Mouse (Mus musculus) embryonic fibroblast, embryonic 13.5 days (primary cell): ENCODE data around the gene Pet117. TPM values are rescaled to one million over a fixed set of nuclear protein-coding genes. Genes with fewer than 3 reads are reported as not detected.

Experiments
- H3K27ac ChIP-seq: 2 replicates; pipeline ENCODE4 v1.5.1; 2012; ENCODE audit warnings: low read length, control low read depth, inconsistent platforms; ENCODE audit not compliant: insufficient read depth
- H3K4me1 ChIP-seq: 2 replicates; pipeline ENCODE4 v1.6.1; 2011; ENCODE audit warnings: low read length; ENCODE audit not compliant: control insufficient read depth, insufficient read depth
- H3K4me3 ChIP-seq: 2 replicates; pipeline ENCODE4 v1.5.1; 2011; ENCODE audit warnings: mild to moderate bottlenecking, control low read depth, low read length; ENCODE audit not compliant: insufficient read depth
- CTCF ChIP-seq: IDR thresholded peaks from 2 replicates; pipeline ENCODE4 v1.5.1; 2011; ENCODE audit warnings: mild to moderate bottlenecking, control low read depth, low read length, moderate library complexity, borderline replicate concordance; ENCODE audit not compliant: insufficient read depth
- POLR2A ChIP-seq: IDR thresholded peaks from 2 replicates; pipeline ENCODE4 v1.6.1; 2011; ENCODE audit warnings: low read depth, mild to moderate bottlenecking, control low read depth, low read length, moderate library complexity
- polyA plus RNA-seq: library from polyadenylated mRNA; stranded (reverse); fragments of >200 nt; gene quantifications from 2 replicates; pipeline ENCODE4 v1.2.4, GENCODE M21; 2011; ENCODE audit warnings: low read depth; ENCODE audit not compliant: missing spikeins, insufficient read length

The Pet117 gene
- polyA plus RNA-seq, 1 experiment, result 9.2 TPM

DNA sequence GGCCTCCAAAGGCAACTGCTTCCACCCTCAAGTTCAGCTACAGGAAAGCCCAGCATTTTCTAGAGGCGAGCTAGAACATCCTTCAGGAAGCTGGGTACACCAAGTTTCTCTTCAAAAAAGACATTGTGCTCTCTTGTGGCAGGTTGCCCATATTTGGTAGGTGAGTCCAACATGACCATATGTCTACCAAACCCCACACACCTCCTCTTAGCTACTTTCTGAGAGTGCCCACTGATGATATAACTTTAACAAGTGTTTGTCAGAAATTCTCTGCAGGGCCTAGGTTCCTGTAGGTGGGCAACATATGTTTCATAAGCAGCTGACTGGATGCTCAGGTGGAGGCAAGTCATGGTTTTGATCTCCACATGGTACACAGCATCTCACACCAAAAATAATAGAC, 45.9 kb downstream of the Pet117 start:
- Histone ChIP-seq H3K4me1 (no peaks in the 10 kb centered on the region), H3K4me3 (no peak overlapping the region), H3K27ac (no peak overlapping the region)
- TF ChIP-seq POLR2A (no peak), CTCF (no peak)

DNA sequence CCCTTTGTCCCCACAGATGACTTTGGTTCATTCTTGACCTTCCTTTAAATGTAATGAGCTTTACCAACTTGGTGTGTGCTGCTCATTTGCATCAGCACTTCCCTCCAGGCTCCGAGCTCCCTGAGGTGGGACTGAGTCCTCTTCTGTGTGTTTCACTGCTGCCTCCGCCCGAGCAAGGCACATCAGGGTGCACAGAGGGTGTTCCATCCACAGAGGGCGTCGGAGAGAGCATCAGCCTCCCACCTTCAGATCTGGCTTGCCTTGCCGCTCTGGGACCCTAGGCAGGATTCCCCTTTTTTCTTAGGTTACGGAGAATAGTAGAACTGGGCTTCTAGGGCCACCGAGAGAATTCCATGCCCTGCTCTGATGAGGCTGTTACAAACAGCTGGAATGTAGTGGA, 48.1 kb downstream of the Pet117 start:
- Histone ChIP-seq H3K4me3 (no peak overlapping the region), H3K27ac (no peak overlapping the region), H3K4me1 (no peaks in the 10 kb centered on the region)
- no peak for TF ChIP-seq CTCF
- no peak for TF ChIP-seq POLR2A

DNA sequence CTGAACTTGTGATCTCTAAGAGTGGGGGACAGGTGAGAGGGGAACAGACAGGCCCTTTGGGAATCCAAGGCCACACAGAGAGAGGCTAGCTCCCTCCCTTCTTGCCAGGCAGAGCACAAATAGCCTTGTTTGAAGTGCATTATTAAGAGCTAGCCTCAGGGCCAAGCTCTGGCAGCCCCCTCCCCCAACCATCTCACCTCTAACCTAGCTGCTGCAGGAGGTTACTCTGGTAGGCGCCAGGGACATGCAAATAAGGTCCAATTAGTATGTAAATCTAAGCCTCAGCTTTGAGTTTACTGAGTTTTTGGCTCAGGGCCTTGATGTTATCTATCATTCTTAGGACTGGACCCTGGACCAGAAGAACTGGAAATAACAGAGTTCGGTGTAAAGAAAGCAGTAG, 49.3 kb downstream of the Pet117 start:
- no peaks in the 10 kb centered on the region for H3K4me1 ChIP-seq
- no peak overlapping the region for H3K4me3 ChIP-seq
- TF ChIP-seq POLR2A, result no peak
- TF ChIP-seq CTCF, result no peak
- no peak overlapping the region for H3K27ac ChIP-seq

DNA sequence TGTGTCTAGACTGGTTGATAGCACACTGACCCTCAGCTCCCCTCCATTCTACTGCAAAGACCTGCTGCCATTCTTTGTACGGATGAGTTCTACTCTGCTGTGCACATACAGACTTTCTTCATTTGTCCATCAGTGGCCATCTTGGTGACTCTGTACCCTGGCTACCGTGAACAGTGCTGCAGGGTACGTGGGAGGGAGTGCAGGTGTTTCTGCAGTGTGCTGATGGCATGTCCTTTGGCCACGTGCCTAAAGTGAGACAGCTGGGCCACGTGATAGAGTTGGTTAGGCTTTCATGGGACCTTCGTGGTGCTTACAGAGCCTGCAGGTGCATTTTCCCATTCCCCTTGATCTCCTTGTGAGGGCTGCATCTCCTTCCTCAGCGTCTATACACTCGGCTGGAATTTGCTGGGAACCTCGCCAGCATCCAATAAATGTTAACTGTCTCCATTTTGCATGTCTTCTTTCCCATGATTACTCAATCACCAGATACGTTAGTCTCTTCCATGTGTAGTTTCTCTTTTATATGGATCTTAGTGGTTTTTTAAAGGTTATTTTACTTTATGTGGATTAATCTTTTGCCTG, 53.4 kb downstream of the Pet117 start:
- H3K4me3 ChIP-seq, result no peak overlapping the region
- TF ChIP-seq POLR2A (no peak), CTCF (no peak)
- H3K27ac ChIP-seq, result no peak overlapping the region
- H3K4me1 ChIP-seq, result no peaks in the 10 kb centered on the region

Other genes starting within 250 kb of the Pet117 start
- 4.9 and 5.2 TPM in 2 replicates for gene Mgme1, start 98.3 kb upstream of the Pet117 start, polyA plus RNA-seq
- 233 and 284 TPM in 2 replicates for gene Snx5, start 98.1 kb upstream of the Pet117 start, polyA plus RNA-seq
- not detected in 2 replicates for gene Ovol2, start 36.9 kb upstream of the Pet117 start, polyA plus RNA-seq
- 23.6 and 28.5 TPM in 2 replicates for gene Kat14, start within 50 bp of the Pet117 start, polyA plus RNA-seq
- 0.23 and 0.77 TPM in 2 replicates for gene Dzank1, start 158.4 kb downstream of the Pet117 start, polyA plus RNA-seq
- gene Polr3f, start 158.7 kb downstream of the Pet117 start, polyA plus RNA-seq, result 20.0 and 27.8 TPM in 2 replicates
- 25.4 and 33.6 TPM in 2 replicates for gene Rbbp9, start 181.9 kb downstream of the Pet117 start, polyA plus RNA-seq
- gene Sec23b, start 187.2 kb downstream of the Pet117 start, polyA plus RNA-seq, result 65.8 and 70.0 TPM in 2 replicates
- 19.0 and 26.1 TPM in 2 replicates for gene Smim26, start 225.1 kb downstream of the Pet117 start, polyA plus RNA-seq
- gene Dtd1, start 230.9 kb downstream of the Pet117 start, polyA plus RNA-seq, result 10.4 and 14.9 TPM in 2 replicates